Mouse (Mus musculus) heart, embryonic 14.5 days (tissue): ENCODE results near the gene Ralgps1. TPM values are rescaled to one million over a fixed set of nuclear protein-coding genes. Genes with fewer than 3 reads are reported as not detected.

ENCODE experiments used
- ATAC-seq: fragments of 200-750 bp; cut with Nextera tagmentation; 2 replicates; pipeline ENCODE4 v1.8.0; 2017; ENCODE audit warnings: low read depth, moderate TSS enrichment; ENCODE audit not compliant: insufficient number of reproducible peaks, insufficient read depth, low FRiP score
- H3K27ac ChIP-seq, 2 experiments: fragments of 200-500 bp in 1 of 2; fragments of 300-500 bp in 1 of 2; sonication (generic) in 1 of 2; replicated peaks in 1 of 2; 2 replicates each; pipeline ENCODE4 v1.5.1; 2012 to 2014; ENCODE audit warnings: low read depth in 2 of 2, low read length in 2 of 2, control low read depth in 1 of 2, mild to moderate bottlenecking in 1 of 2, mixed read lengths in 1 of 2; ENCODE audit not compliant: control insufficient read depth in 1 of 2, insufficient read depth in 1 of 2
- H3K27me3 ChIP-seq: fragments of 300-500 bp; sonication (generic); 2 replicates; pipeline ENCODE4 v1.6.1; 2014; ENCODE audit warnings: mild to moderate bottlenecking, low read length, control low read depth; ENCODE audit not compliant: control insufficient read depth, insufficient read depth
- H3K36me3 ChIP-seq: fragments of 300-500 bp; sonication (generic); 2 replicates; pipeline ENCODE4 v1.6.1; 2014; ENCODE audit warnings: mild to moderate bottlenecking, control low read depth, low read length, mixed read lengths; ENCODE audit not compliant: control insufficient read depth, insufficient read depth
- H3K4me1 ChIP-seq, 2 experiments: fragments of 200-500 bp in 1 of 2; fragments of 300-500 bp in 1 of 2; sonication (generic) in 1 of 2; 2 replicates each; pipeline ENCODE4 v1.6.1; 2012 to 2014; ENCODE audit warnings: low read length in 2 of 2, control low read depth in 1 of 2, mixed read lengths in 1 of 2; ENCODE audit not compliant: control insufficient read depth in 2 of 2, insufficient read depth in 2 of 2
- H3K4me2 ChIP-seq: fragments of 300-500 bp; sonication (generic); 2 replicates; pipeline ENCODE4 v1.6.1; 2014; ENCODE audit warnings: mild to moderate bottlenecking, low read length
- H3K4me3 ChIP-seq, 2 experiments: fragments of 200-500 bp in 1 of 2; fragments of 300-500 bp in 1 of 2; sonication (generic) in 1 of 2; 2 replicates each; pipeline ENCODE4 v1.5.1; 2012 to 2014; ENCODE audit warnings: low read length in 2 of 2, mild to moderate bottlenecking in 2 of 2, control low read depth in 1 of 2, low read depth in 1 of 2, moderate library complexity in 1 of 2; ENCODE audit not compliant: control insufficient read depth in 1 of 2, insufficient read depth in 1 of 2
- H3K9ac ChIP-seq: fragments of 300-500 bp; sonication (generic); 2 replicates; pipeline ENCODE4 v1.6.1; 2014; ENCODE audit warnings: mild to moderate bottlenecking, low read length
- H3K9me3 ChIP-seq: fragments of 300-500 bp; sonication (generic); 2 replicates; pipeline ENCODE4 v1.6.1; 2016; ENCODE audit warnings: low read length, control low read depth; ENCODE audit not compliant: control insufficient read depth
- WGBS: fragments of 180-500 bp; shearing (Covaris S2); extraction: QIAGEN DNeasy Blood & Tissue Kit; methylation state at CpG from one replicate; pipeline ENCODE4 v1.1.7; 2014; 5-methylcytosine and 5-hydroxymethylcytosine counted together
- polyA plus RNA-seq: library from polyadenylated mRNA; unstranded; fragments of >200 nt; fragmentation: Nextera tagmentation; extraction: Ambion mirVana; gene quantifications from 2 replicates; pipeline ENCODE4 v1.2.1, GENCODE M21; 2014

The Ralgps1 gene
- polyA plus RNA-seq, 1 experiment from 2014 or later, result 6.7 TPM

GRCm38 (mm10) chr2:33154751-33155372, 216.4 kb downstream of the Ralgps1 start:
- Histone ChIP-seq H3K36me3 (0 out of 2 replicates have a peak, but pooled peaks cover 6% of the 10 kb centered on the region), H3K27ac (no peak overlapping the region), H3K9me3 (no peaks in the 10 kb centered on the region), H3K4me2 (no peak overlapping the region), H3K4me3 (no peak overlapping the region), H3K4me1 (peaks cover 6% of the 10 kb centered on the region in 2 experiments), H3K27me3 (no peaks in the 10 kb centered on the region), H3K9ac (no peak overlapping the region)
- ATAC-seq, result no peak
- 29% methylated on average over 5 of the region's 5 CpGs for WGBS

- H3K9me3 ChIP-seq, result no peaks in the 10 kb centered on the region
- peaks cover 0 to 3% of the 10 kb centered on the region in 2 experiments; a peak in 2 of 4 replicates for H3K4me1 ChIP-seq
- no peak overlapping the region for H3K9ac ChIP-seq
- H3K27ac ChIP-seq, result no peak overlapping the region
- no peak overlapping the region for H3K4me3 ChIP-seq
- H3K36me3 ChIP-seq, result no peaks in the 10 kb centered on the region
- H3K27me3 ChIP-seq, result no peaks in the 10 kb centered on the region
- no peak overlapping the region for H3K4me2 ChIP-seq
- ATAC-seq, result no peak
- WGBS, result 54% methylated on average over 4 of the region's 4 CpGs
These were observed 224.3 kb downstream of the Ralgps1 start for GRCm38 (mm10) chr2:33146994-33147393.

GRCm38 (mm10) chr2:33143292-33143691, 228.0 kb downstream of the Ralgps1 start:
- H3K4me3 ChIP-seq, result no peak overlapping the region
- H3K9me3 ChIP-seq, result no peaks in the 10 kb centered on the region
- 76% methylated on average over 2 of the region's 2 CpGs for WGBS
- ATAC-seq, result no peak
- H3K27me3 ChIP-seq, result no peaks in the 10 kb centered on the region
- H3K4me2 ChIP-seq, result no peak overlapping the region
- no peak overlapping the region for H3K27ac ChIP-seq
- peaks cover 0 to 3% of the 10 kb centered on the region in 2 experiments; a peak in 2 of 4 replicates for H3K4me1 ChIP-seq
- H3K9ac ChIP-seq, result no peak overlapping the region
- no peaks in the 10 kb centered on the region for H3K36me3 ChIP-seq

- Histone ChIP-seq H3K4me2 (no peak overlapping the region), H3K27me3 (no peaks in the 10 kb centered on the region), H3K27ac (no peak overlapping the region), H3K4me1 (no peaks in the 10 kb centered on the region), H3K9me3 (no peaks in the 10 kb centered on the region), H3K9ac (no peak overlapping the region), H3K36me3 (no peaks in the 10 kb centered on the region), H3K4me3 (no peak overlapping the region)
- 83% methylated on average over 2 of the region's 2 CpGs for WGBS
- no peak for ATAC-seq
These were observed 232.8 kb downstream of the Ralgps1 start for GRCm38 (mm10) chr2:33138491-33138890.

- Histone ChIP-seq H3K9ac (no peak overlapping the region), H3K4me1 (no peaks in the 10 kb centered on the region), H3K27me3 (peaks cover under 1% of the 10 kb centered on the region; the same call in 1 of the 2 replicates), H3K9me3 (no peaks in the 10 kb centered on the region), H3K36me3 (no peaks in the 10 kb centered on the region), H3K4me2 (no peak overlapping the region), H3K27ac (no peak overlapping the region), H3K4me3 (no peak overlapping the region)
- WGBS, result 82% methylated on average over 4 of the region's 4 CpGs
- no peak for ATAC-seq
These were observed 233.6 kb downstream of the Ralgps1 start for GRCm38 (mm10) chr2:33137731-33138130.

GRCm38 (mm10) chr2:33137244-33137643, 234.0 kb downstream of the Ralgps1 start:
- no peak overlapping the region for H3K4me2 ChIP-seq
- 90% methylated on average over 9 of the region's 9 CpGs for WGBS
- no peak overlapping the region for H3K9ac ChIP-seq
- no peak overlapping the region for H3K4me3 ChIP-seq
- no peaks in the 10 kb centered on the region for H3K4me1 ChIP-seq
- H3K27me3 ChIP-seq, result peaks cover 5% of the 10 kb centered on the region; the same call in 1 of the 2 replicates
- no peak for ATAC-seq
- H3K9me3 ChIP-seq, result no peaks in the 10 kb centered on the region
- H3K36me3 ChIP-seq, result no peaks in the 10 kb centered on the region
- H3K27ac ChIP-seq, result no peak overlapping the region

- Histone ChIP-seq H3K27me3 (peaks cover 7% of the 10 kb centered on the region; the same call in 1 of the 2 replicates), H3K27ac (no peak overlapping the region), H3K4me2 (no peak overlapping the region), H3K9ac (no peak overlapping the region), H3K4me1 (peaks cover 0 to 3% of the 10 kb centered on the region in 2 experiments; a peak in 1 of 4 replicates), H3K4me3 (no peak overlapping the region), H3K9me3 (no peaks in the 10 kb centered on the region), H3K36me3 (no peaks in the 10 kb centered on the region)
- WGBS, result 83% methylated on average over 6 of the region's 6 CpGs
- ATAC-seq, result no peak
These were observed 234.9 kb downstream of the Ralgps1 start for GRCm38 (mm10) chr2:33136366-33136765.
